Mouse (Mus musculus): ENCODE measurements at regions not wholly inside any gene's neighbourhood (a gene's known extent, or its start where the extent isn't known, plus 50 kb on each side); places are given as distances from the start of the nearest gene placed in this dataset.

DNA sequence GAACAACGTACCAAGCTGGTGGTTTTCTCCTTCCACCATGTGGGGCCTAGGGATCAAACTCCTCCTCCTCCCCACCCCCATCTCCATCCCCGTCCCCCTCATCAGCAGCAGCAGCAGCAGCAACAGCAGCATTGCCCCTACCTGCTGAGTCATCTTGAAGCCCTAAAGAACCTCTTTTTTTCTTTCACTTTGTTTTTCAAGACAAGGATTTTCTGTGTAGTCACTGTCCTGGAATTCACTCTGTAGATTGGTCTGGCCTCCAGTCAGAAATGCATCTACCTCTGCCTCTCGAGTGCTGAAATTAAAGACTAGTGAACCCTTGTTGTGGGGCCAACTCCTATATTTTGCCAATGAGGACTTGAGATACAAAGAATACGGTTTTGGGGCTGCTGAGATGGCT is 85.6 kb upstream of the Tle3 start:
- TF ChIP-seq RCOR1 (conservative IDR thresholded peaks at IDR 0.05; ENCODE audit: low read depth, low read length): no peak
- no peak for TF ChIP-seq JUND (conservative IDR thresholded peaks at IDR 0.05; ENCODE audit: low read depth, low read length)
- TF ChIP-seq CTCF (conservative IDR thresholded peaks at IDR 0.05 in 1 of 2, IDR thresholded peaks at IDR 0.05 in 1 of 2; ENCODE audit: low read depth in 2 of 2, low read length in 2 of 2): no peak
- no peak for TF ChIP-seq SIN3A (IDR thresholded peaks at IDR 0.05; ENCODE audit: low read length)
- TF ChIP-seq POLR2A (IDR thresholded peaks at IDR 0.05; ENCODE audit: low read depth, low read length): no peak
- TF ChIP-seq IRF4 (IDR thresholded peaks at IDR 0.05; ENCODE audit: low read depth, low read length): no peak
- TF ChIP-seq ZC3H11A (IDR thresholded peaks at IDR 0.05; ENCODE audit: low read depth, low read length): no peak
- TF ChIP-seq TCF12 (IDR thresholded peaks at IDR 0.05; ENCODE audit: low read depth, low read length): no peak
- TF ChIP-seq EP300 (IDR thresholded peaks at IDR 0.05; ENCODE audit: low read length): no peak
- TF ChIP-seq E2F4 (IDR thresholded peaks at IDR 0.05; ENCODE audit: insufficient replicate concordance, low read depth, low read length): no peak
